Mouse (Mus musculus) fat pad, adult 2 months (tissue): ENCODE data around the gene Afap1l2.

Source experiments
- DNase-seq: peaks from one replicate; pipeline ENCODE4 v3.0.0-alpha.2; 2011; ENCODE audit warnings: low read depth, low spot score; ENCODE audit errors: extremely low read depth

Gene Afap1l2

DNA sequence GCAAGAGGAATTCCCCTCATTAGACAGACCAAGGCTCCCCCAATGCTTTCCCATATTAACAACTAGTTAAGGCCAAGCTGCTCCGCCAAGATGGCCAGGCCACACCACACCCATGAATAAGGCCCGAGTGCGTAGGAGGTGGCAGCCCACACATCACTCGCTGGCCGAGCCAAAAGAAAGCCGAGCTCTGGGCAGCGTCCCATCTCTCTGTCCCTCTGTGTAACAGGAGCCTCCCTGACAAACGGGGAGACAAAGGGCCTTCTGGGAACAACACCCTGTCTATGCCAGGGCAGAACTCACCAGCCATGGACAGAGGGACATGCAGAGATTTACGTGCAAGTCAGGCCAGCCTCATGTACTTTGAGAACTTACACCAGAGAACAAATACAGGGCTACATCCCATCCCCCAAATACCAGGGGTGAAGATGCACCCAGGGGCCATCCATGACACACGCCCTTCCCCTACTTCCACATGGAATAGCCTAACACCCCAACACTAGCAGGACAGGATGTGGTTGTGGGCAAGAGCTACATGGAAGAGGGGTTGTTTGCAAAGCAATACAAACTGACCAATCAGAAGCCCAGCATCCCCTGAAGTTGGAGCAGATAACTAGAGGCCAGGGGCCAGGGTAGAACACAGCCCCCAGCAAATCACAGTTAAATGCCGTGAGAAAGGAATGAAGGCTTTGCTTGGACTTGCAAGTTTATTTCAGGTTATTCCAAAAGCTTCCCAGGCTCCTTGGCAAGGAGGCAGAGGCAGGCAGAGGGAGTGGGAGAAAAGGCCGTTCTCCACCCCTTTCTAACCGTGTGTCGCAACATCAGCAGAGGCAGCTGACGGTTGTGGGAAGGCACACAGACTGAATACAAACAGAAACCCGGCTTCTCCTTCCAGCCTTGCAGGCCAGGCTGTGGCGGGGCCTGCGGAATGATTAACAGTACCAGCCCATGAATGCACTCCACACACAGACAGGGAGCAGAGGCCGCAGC, 30.8 kb downstream of the Afap1l2 start:
- DNase-seq = no peak

DNA sequence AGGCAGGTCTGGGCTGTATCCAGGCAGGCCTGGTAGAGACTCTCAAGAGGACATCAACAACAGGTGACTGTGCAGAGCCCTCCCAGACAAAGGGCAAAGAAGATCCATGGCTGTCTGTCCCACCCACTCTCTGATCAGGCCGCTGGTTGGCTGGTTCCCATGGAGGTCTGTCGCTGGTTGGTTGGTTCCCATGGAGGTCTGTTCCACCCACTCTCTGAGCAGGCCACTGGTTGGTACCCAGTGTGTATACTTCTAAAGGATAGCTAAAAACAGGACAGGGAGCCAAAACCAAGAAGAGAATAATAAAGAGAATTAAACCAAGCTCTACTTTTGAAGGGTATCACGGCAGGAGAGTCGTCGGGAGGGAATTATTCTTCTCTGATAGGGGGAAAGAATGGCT, 31.5 kb downstream of the Afap1l2 start:
- DNase-seq = no peak

DNA sequence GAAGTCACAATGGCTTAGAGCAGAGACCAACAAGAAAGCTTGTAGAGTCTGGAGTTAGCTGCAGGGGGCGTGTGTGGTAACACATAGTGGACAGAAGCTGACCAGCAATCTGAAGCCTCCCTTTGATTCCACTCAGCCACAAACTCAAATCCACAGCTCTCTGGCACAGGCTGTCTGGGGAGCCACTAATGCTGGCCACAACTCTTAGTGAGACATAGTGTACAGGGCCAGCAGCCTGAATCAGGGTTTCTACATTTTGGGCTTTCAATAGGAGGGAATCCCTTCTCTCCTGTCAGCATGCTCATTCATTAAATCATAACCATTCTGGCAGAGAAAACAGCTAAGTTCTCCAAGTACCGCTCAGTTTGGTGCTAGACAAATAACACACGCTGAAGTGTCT, 32.5 kb downstream of the Afap1l2 start:
- no peak for DNase-seq

DNA sequence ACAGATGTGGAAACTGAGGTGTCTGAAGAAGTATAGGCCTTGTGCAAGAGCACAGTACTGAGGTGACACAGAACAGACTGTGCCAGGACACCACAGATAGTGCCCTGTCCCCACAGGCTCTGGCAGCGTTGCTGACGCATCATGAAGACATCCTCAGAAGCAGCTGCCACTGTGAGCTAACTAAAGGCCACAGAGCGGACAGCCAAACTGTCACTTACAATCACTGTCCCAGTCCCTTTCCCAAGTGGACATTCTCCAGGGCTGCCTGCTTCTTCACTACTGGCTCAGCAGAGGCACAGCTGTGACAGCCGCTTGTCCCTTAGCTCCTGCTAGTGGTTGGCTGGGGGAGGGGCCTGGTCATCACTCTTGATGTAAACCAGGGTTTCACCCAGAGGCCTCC, 33.9 kb downstream of the Afap1l2 start:
- DNase-seq = no peak

DNA sequence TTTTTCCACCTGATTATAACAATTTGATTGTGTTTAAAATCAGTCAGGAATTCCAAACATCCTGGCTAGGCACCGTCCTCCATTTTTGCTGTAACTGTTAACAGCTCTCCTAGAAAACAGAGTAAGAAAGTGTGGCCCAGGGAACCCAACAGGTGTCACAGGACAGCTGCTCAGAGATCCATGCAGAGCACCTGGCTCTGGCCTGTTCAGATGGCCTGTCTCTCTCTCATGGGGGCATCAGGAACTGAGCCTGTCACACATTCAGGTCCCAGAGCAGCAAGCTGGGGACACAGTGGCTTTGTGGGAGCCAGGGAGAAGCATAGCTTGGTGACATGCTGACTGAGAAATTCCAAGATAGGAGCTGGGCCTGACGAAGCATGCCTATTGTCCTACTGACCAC, 35.3 kb downstream of the Afap1l2 start:
- DNase-seq = no peak

DNA sequence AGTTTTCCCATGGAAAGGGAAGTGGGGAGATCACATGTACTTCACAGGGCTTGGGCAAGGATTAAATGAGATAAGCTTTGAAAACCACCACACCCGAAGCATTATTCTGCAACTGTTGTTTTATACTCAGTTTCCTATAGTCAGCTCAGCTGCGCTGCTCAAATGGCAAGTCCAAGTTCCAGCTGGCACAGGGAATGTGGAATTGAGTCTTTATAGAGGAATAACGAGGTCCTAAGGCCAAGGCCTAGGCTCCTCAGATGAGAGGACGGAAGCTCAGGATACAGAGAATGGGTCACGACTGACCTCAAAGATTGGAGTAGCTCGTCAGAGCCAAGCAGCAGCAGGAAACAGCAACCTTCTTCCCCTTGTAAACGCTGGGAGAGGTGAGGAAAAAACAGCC, 36.7 kb downstream of the Afap1l2 start:
- DNase-seq = no peak

DNA sequence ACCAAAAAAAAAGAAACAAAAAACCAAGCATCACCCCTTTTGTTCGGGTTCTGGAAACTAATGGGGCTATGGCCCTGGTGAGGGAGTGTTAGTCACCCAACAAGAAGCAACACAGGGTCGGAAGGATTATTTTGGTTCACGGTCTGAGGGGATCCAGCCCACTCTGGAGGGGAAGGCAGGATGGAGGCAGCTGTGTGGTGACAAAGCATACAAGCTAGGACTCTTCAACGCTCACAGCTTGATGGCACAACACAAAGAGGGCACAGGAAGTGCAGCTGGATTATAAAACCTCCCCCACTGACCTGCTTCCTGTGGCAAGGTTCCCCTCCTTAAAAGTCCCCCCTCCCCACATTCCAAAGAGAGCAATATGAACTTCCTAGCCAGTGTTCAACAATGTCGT, 44.2 kb downstream of the Afap1l2 start:
- DNase-seq = no peak

DNA sequence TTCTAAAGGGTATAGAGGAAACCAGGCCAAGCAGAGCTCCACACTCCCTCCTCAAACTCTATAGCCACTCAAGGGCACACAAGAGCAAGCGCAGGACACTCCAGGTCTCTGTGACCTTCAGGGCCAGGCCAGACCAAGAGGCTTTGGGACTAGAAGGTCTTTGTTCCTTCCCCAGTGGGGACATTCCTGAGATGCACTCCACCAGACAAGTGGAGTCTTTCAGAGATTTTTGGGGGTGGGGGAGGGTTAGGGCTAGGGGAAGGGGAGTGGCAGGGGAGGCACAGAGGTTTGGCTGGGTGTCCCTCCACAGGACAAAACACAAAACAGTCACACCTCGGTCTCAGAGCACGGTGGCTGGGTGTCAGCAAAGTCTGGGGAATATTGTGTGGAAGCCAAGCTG, 48.4 kb downstream of the Afap1l2 start:
- DNase-seq = no peak

DNA sequence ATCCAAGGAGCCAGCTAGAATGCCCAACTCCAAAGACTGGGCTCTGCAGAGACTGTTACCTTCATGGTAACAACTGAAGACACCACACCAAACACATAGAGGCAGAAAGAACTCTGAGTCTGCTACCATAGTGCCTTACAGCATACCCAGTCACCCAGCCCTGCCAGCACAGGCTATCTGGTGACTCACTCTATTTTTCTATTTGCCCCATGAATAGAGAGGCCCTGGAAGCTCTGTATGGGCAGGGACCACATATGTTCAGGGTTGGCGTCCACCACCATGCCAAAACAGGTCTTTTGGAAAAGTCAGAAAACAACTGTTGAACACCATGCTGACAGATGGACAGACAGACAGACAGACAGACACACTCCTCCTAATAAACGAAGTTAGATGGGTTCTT, 49.0 kb downstream of the Afap1l2 start:
- no peak for DNase-seq

DNA sequence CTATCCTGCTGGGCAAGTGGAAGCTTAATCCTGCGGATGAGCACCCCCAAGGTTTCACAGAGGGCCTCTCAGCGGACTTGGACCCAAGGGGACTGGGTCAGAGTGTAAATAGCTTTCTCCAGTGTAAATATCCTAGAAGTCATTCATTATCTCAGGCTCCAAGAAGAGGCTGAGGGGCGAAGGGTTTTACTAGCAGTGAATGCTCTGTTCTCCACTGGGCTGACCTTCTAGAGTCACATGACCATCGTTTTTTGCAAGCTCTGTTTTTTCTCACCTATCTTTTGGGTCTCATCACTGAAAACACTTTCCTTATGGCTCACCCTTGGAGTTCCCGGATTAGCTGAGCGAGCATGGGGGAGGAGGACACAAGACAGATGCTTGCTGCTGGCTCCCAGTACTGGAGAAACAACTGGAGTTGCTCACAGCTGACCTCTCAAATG, 49.4 kb downstream of the Afap1l2 start:
- no peak for DNase-seq

DNA sequence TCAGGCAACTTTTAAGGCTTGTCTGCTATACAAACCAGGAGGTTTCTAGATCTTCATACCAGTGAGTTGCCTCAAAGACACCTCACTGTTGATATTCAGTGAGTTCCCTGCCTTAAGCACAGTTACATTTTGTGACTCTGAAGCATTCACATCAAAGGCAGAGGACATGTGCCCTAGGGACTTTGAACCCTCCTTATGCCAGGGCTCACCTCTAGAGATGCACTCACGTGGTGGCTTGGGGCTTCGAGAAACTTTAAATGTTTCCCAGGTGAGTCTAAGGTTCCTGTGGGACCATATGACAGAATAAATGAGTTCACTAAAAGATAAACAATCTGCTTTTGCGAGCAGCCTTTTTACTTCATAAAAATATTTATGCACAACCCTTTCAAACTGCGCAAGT, 50.0 kb downstream of the Afap1l2 start:
- no peak for DNase-seq

DNA sequence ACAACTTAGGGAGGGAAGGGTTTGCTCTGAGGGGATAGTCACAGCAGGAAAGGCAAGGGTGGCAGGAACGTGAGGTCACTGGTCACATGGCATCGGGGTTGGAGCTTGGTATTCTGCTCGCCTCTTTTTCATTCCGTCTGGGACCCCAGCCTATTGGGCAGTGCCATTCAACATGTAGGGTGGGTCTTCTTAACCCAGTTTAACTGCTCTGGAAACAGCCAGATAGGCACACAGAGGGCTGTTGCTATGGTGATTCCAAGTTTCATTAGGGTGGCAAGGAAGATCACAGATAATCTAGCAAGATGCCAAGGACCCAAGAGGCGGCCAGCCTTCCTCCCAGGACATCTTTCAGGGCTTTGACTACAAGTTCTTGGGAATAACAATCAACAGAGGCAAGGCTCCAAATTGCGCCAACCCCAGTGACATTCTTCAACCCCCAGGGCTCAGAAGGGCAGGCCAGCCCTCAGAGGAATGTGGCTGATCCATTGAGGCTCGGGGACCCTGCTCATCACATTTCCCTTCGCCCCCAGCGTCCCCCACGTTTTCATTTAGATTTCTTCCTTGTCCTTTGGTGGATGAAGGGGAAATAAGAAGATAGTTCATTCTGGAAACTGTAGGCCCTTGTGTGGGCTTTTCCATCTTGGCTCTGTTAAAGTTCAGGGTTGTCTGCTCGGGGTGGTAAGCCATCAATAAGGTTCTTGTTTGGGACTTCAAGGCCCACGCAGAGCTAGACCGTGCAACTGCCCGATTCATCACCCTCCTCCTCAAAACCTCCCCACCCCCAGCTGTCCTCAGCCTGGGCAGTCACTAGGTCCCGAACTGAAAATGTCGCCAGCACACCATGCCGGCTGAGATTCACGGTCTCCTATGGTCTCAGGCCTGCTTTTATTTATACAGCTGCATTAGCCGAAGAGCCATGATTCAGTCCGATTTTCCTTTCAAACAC, 52.2 kb downstream of the Afap1l2 start:
- no peak for DNase-seq

DNA sequence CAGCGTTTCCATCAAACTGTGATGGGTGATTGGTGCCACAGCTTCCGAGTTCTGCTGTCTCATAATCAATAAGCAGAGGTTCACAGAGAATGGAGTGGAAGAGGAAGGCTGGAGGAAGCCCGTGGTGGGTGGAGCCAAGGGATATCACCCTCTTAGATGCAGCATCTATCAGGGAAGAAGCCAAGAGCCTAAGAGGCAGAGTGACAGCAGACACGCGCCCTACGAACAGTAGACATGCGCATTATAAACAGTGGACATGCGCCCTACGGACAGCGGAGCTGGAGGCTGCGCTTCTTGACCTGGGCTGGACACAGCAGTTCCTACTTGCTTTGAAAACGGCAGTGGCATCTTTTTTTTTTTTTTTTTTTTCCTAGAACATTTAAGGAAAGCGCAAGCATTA, 53.2 kb downstream of the Afap1l2 start:
- no peak for DNase-seq

DNA sequence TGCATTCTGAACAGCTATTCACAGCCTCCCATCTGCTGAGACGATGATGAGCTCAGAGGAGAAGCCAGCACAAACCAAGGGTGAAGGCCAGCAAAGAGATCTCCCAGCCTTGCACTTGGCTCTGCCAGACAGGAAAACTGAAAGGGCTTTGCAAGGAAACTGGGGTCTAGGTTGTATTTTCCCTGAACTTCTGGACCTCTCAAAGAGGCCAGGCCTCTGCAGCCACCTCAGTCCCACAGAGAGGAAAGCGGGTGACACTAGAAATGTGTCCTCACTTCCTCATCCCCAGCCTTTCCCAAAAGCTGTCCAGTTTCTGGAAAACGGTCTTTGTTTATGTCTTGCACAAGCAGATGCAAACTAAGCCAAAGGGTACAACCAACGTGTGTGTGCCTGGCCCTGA, 54.2 kb downstream of the Afap1l2 start:
- no peak for DNase-seq

DNA sequence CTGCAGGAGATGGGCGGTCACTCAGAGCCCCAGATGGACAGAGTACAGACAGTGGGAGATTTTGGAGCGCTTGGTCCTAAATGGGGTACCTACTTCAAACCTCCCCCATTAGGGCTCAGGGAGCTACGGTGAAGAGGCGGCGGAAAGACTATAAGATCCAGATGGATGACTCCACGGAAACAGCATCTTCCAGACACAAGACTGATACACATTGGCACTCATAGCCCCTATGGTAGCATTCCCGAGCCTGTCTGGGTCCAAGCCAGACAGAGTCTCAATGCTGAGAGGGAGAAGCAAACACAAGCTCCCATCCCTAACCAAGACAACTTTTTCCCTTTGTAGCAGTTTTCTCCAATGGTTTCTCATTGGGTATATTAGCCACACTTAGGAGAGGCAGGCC, 57.2 kb downstream of the Afap1l2 start:
- no peak for DNase-seq

DNA sequence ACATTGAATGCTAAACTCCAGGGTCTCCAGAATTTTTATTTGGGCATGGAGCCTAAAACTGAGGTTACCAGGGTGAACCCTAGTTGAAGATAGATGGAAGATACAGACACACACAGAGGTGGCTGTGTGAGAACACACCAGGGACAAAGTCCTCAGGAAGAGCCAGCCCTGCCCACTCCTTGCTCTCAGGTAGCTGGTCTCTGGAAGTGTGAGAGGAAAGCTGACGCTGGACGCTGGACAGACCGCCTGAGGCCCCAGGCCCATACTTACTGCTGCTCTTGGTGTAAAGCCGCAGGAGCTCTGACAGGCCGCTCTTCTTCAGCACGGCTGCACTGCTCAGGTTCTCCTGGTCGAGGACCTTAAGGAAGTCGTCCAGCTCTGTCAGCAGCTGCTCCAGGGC, 58.2 kb downstream of the Afap1l2 start:
- DNase-seq = no peak

DNA sequence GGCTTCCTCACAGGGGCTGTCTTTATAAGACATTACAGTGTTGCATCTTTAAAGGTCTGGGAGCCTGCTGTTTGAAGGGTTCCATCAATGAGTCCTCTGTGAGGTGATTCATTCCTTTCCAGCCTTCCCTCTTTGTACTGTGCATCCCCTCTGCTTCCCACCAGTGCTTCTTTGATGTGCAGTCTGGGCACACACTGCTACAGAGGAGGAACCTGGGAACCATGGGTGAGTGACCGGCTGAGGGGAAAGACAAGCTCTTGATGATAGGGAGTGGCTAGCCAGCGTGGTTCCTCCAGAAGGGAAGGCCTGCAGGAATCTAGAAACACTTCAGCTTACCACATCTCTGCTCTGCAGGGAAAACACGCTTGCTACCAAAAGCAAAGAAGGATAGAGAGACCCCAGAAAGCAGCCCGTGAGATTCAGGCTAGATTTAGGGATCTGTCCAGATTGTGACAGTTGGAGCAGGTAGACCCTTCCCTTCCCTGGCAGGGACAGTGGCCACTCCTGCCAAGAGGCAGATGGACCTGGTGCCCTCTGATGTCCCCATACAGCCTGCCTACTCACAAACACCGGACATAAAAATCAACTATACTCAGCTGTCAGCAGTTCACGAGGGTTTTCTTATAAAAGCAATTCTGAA, 59.9 kb downstream of the Afap1l2 start:
- no peak for DNase-seq

DNA sequence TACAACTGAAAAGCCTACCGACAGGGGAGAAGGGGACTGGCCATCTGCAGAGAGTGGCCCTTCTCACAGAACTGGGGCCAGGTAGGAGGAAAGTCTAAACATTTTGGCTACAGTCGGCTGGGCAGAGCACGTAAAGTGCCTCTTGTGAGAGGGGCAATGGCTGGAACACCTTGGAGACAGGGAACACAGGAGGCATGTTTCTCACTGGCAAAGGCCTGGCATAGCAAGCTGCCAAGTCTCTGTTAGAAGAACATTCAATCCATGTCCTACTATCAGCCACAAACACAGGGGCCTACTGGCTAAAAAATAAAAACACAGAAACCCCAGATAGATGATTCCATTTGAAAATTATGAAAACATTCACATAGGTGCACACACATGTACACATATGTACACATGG, 61.3 kb downstream of the Afap1l2 start:
- DNase-seq = no peak

DNA sequence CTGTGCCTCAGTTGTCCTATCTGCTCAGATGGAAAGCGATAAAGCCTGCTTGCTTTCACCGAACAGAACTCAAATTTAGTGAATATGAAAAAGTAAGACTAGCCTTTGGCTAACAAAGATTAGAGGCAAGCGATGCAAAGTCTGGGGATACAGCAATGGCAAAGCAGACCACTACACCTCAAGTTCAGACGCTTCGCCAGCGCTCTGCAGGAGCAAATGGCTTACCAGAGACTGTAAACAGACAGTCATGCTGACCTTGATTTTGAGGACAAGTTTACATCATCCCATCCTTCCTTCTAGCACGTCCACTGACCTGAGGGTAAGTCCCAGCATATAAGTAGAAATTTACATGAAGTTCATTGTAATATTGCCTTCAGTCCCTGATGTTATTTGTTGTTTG, 61.8 kb downstream of the Afap1l2 start:
- no peak for DNase-seq

DNA sequence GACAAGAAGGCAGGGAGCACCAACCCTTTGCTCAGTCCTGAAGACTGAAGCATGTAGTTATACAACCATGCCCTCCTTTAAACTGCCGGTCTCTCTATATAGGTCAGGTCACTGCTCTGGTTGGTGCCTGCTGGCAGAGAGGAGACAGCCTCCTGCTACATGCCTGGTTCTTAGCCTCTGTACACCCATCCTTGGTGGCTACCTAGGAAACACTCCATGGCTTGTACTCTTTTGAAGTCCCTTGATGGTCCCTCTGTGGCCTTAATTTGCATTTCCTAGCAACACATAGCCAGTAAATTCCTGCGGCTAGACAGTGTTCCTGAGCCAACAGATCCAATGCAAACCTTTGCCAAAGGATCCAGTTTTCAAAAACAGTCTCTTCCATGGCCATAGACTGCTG, 62.4 kb downstream of the Afap1l2 start:
- DNase-seq = no peak

DNA sequence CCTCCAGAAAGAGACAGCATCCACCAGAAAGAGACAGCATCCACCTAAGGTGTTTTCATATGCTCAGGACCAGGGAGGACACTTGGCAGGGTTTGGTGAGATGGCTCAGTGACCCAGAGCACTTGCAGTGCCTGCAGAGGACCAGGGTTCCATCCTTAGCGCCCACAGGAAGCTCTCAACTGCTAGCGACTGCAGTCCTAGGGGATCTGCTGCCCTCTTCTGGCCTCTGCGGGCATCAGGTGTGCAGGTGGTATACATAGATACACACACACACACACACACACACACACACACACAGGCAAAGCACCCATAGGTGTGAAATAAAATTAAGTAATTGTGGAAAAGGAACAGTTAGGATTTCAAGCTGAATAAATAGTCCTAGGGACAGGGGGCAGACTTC, 63.2 kb downstream of the Afap1l2 start:
- DNase-seq = no peak
